11 mouse cellular contexts compared by ENCODE assay signal in genomic region chr5:74904327-74904726, GRCm38 (mm10).
DNase-seq lines count a peak whose midpoint lies in the region; ATAC-seq and TF ChIP-seq lines count a peak whose summit lies in the region.
"Had no signal": no experiment of that assay in that cellular context is flagged by ENCODE, and none has a peak within 500 bp of the region (broad histone marks: within the 10 kb centered on the region; RNA-seq: fewer than 3 reads in every experiment).

No protein-coding gene starts in this region.

- no peak for ATAC-seq in kidney, embryonic 16.5 days (ENCODE audit: low FRiP score, low TSS enrichment)
- no peak for ATAC-seq in stomach, postnatal 0 days (ENCODE audit: low FRiP score, low TSS enrichment)

- H3K36me3 ChIP-seq in kidney, embryonic 16.5 days (ENCODE audit: insufficient read depth, low read length): no peaks in the 10 kb centered on the region
- no peaks in the 10 kb centered on the region for H3K36me3 ChIP-seq in stomach, postnatal 0 days (ENCODE audit: control insufficient read depth, insufficient read depth, low read length)
- H3K36me3 ChIP-seq: heart, embryonic 13.5 days; hindbrain, embryonic 15.5 days had no signal

- no peaks in the 10 kb centered on the region; the same call in 1 of the 2 replicates for H3K27me3 ChIP-seq in kidney, embryonic 16.5 days (ENCODE audit: insufficient read depth, low read length)
- H3K27me3 ChIP-seq in stomach, postnatal 0 days (ENCODE audit: control insufficient read depth, insufficient read depth, low read length): no peaks in the 10 kb centered on the region
- H3K27me3 ChIP-seq: heart, embryonic 13.5 days; hindbrain, embryonic 15.5 days had no signal

- no peaks in the 10 kb centered on the region for H3K9me3 ChIP-seq in kidney, embryonic 16.5 days (ENCODE audit: low read length)
- no peaks in the 10 kb centered on the region for H3K9me3 ChIP-seq in stomach, postnatal 0 days (ENCODE audit: control insufficient read depth, low read length)
- H3K9me3 ChIP-seq: hindbrain, embryonic 15.5 days had no signal

- H3K27ac ChIP-seq in kidney, embryonic 16.5 days (ENCODE audit: low read length): peak overlapping the region; percentile 67
- no peak overlapping the region for H3K27ac ChIP-seq in stomach, postnatal 0 days (replicated peaks)
- H3K27ac ChIP-seq: hindbrain, embryonic 15.5 days; macrophage had no signal

- 79% methylated on average over 3 of the region's 3 CpGs for WGBS in kidney, embryonic 16.5 days
- 63% methylated on average over 3 of the region's 3 CpGs for WGBS in stomach, postnatal 0 days

- H3K4me2 ChIP-seq in kidney, embryonic 16.5 days (replicated peaks; ENCODE audit: low read depth, low read length): no peak overlapping the region
- H3K4me2 ChIP-seq in stomach, postnatal 0 days (replicated peaks; ENCODE audit: low read depth): no peak overlapping the region
- H3K4me2 ChIP-seq: heart, embryonic 13.5 days; hindbrain, embryonic 15.5 days had no signal

- TF ChIP-seq CTCF in stomach, postnatal 0 days (IDR thresholded peaks at IDR 0.05; ENCODE audit: low read depth): peak; percentile 60

- TF ChIP-seq EP300 in stomach, postnatal 0 days (optimal IDR thresholded peaks at IDR 0.05): no peak

- no peak for DNase-seq in kidney, adult 18-20 months
- peak; percentile 8 for DNase-seq in thymus, postnatal 25 days
- no peak for DNase-seq in thymus, postnatal 36 days
- DNase-seq in R1 (ENCODE audit: low read depth, low spot score): peak; percentile 55
- DNase-seq in stomach, postnatal 0 days (ENCODE audit: low spot score): no peak
- DNase-seq in right cerebral cortex, postnatal 4 days: no peak
- DNase-seq: spleen, adult 18-20 months had no signal

- H3K4me1 ChIP-seq in kidney, embryonic 16.5 days (ENCODE audit: insufficient read depth, low read length): 0 out of 2 replicates have a peak, but pooled peaks cover 3% of the 10 kb centered on the region
- H3K4me1 ChIP-seq in stomach, postnatal 0 days (replicated peaks; ENCODE audit: control insufficient read depth, insufficient read depth): no peaks in the 10 kb centered on the region
- H3K4me1 ChIP-seq: hindbrain, embryonic 15.5 days had no signal

- H3K4me3 ChIP-seq in kidney, embryonic 16.5 days (ENCODE audit: low read length): no peak overlapping the region
- H3K4me3 ChIP-seq in stomach, postnatal 0 days (ENCODE audit: low read depth, low read length): no peak overlapping the region
- H3K4me3 ChIP-seq: heart, embryonic 13.5 days; hindbrain, embryonic 15.5 days had no signal

- H3K9ac ChIP-seq in kidney, embryonic 16.5 days (replicated peaks; ENCODE audit: low read length): no peak overlapping the region
- no peak overlapping the region for H3K9ac ChIP-seq in stomach, postnatal 0 days (ENCODE audit: low read length)
- H3K9ac ChIP-seq: heart, embryonic 13.5 days; hindbrain, embryonic 15.5 days had no signal

Comparison
In these comparisons a context has a peak if more than half of its experiments do, and no peak if none do; other contexts are left out.
1. DNase-seq: peak in thymus, postnatal 25 days (single experiment) and R1 (single experiment); none in kidney, adult 18-20 months (single experiment), thymus, postnatal 36 days (0 of 2), stomach, postnatal 0 days (single experiment) and right cerebral cortex, postnatal 4 days (single experiment).